Mouse (Mus musculus): ENCODE measurements around the gene H2-M10.6. TPM values are rescaled to one million over a fixed set of nuclear protein-coding genes. Genes with fewer than 3 reads are reported as not detected.

The H2-M10.6 gene
- polyA plus RNA-seq, 1 experiment from 2014 or later, result not detected

DNA sequence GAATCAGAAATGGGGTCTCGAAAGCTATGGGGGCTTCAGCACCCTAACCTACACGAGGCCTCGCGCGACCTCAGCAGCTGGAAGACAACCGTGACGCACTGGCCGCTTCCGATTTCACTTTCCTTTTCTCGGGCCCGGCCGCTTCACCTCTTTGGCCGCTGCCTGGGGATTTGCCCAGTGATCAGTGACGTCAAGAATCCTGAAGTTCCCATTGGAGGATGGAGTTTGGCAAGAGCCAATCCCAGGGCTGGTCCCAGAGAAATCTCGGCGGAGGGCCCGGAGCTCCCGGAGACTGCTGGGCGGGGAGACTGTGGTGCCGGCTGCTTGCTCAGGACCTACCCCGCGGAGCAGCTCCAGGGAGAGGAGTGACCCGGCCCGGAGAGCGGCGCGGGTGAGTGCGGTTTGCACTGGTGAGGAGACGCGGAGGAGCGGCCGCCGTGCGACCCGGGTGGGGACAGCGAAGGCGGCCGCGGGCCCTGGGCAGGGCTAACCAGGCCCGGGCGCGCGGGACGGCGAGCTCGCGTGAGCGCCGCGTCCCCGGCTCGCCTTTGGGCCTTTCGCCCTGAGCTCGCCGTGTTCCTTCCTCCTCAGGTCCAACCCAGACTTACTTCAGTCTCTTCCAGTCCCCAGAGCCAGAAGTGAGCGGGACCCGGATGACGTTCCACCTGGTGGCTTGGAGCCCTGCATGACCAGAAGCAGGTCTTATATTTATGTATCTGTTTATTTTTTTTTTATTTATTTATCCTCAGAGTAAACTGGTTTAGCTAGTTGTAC, 25.1 kb downstream of the H2-M10.6 start, which contains the start of gene Trim26:
Gene Trim26 (plus strand): TSS at position 261 of the 774 bp plus-strand sequence.
- H3K36me3 ChIP-seq (ENCODE audit: control insufficient read depth, insufficient read depth), result no peaks in the 10 kb centered on the region; the same call in 1 of the 2 replicates
- under 1% methylated on average over 54 of the region's 58 CpGs for WGBS
- no peaks in the 10 kb centered on the region for H3K9me3 ChIP-seq (replicated peaks; ENCODE audit: control insufficient read depth, low read length)
- H3K4me2 ChIP-seq (ENCODE audit: low read depth, low read length), result peak within 1 kb of the TSS; percentile 84
- peaks cover 14% of the 10 kb centered on the region for H3K4me1 ChIP-seq (ENCODE audit: control insufficient read depth, insufficient read depth, low read length)
- peak within 1 kb of the TSS; percentile 91 for H3K9ac ChIP-seq (ENCODE audit: low read length)
- no peaks in the 10 kb centered on the region for H3K27me3 ChIP-seq (ENCODE audit: control insufficient read depth, insufficient read depth, low read length)
- peak; percentile 99 for ATAC-seq (replicated peaks; ENCODE audit: extremely low read depth, insufficient read depth, low FRiP score)
- H3K4me3 ChIP-seq (ENCODE audit: low read length), result peak within 1 kb of the TSS; percentile 79
- peak within 1 kb of the TSS; percentile 95 for H3K27ac ChIP-seq (ENCODE audit: low read length)

DNA sequence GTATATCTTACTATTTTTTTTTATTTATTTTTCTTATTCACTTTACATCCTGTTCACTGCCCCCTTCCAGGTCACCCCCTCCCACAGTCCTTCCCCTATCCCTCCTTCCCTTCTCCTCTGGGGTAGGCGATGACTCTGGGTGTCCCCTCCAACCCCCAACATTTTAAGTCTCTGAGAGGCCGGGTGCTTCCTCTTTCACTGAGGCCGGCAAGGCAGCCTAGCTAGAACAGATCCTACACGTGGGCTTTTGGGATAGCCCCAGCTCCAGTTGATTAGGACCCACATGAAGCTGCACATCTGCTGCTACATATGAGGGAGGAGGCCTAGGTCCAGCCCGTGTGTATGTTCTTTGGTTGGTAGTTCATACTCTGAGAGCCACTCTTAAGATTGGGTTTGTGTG, 27.0 kb downstream of the H2-M10.6 start:
- no peak overlapping the region for H3K9ac ChIP-seq (ENCODE audit: low read length)
- H3K4me2 ChIP-seq (ENCODE audit: low read depth, low read length), result no peak overlapping the region
- WGBS, result 75% methylated on average over 5 of the region's 5 CpGs
- H3K4me1 ChIP-seq (ENCODE audit: control insufficient read depth, insufficient read depth, low read length), result peaks cover 18% of the 10 kb centered on the region
- H3K9me3 ChIP-seq (replicated peaks; ENCODE audit: control insufficient read depth, low read length), result no peaks in the 10 kb centered on the region
- ATAC-seq (replicated peaks; ENCODE audit: extremely low read depth, insufficient read depth, low FRiP score), result no peak
- no peaks in the 10 kb centered on the region; the same call in 1 of the 2 replicates for H3K36me3 ChIP-seq (ENCODE audit: control insufficient read depth, insufficient read depth)
- H3K27ac ChIP-seq (ENCODE audit: low read length), result no peak overlapping the region
- no peak overlapping the region for H3K4me3 ChIP-seq (ENCODE audit: low read length)
- H3K27me3 ChIP-seq (ENCODE audit: control insufficient read depth, insufficient read depth, low read length), result no peaks in the 10 kb centered on the region

- Histone ChIP-seq H3K9me3 (replicated peaks; ENCODE audit: control insufficient read depth, low read length) (no peaks in the 10 kb centered on the region), H3K36me3 (ENCODE audit: control insufficient read depth, insufficient read depth) (no peaks in the 10 kb centered on the region; the same call in 1 of the 2 replicates), H3K4me3 (ENCODE audit: low read length) (no peak overlapping the region), H3K27ac (ENCODE audit: low read length) (no peak overlapping the region), H3K4me1 (ENCODE audit: control insufficient read depth, insufficient read depth, low read length) (peaks cover 23% of the 10 kb centered on the region), H3K9ac (ENCODE audit: low read length) (no peak overlapping the region), H3K4me2 (ENCODE audit: low read depth, low read length) (no peak overlapping the region), H3K27me3 (ENCODE audit: control insufficient read depth, insufficient read depth, low read length) (no peaks in the 10 kb centered on the region)
- no peak for ATAC-seq (replicated peaks; ENCODE audit: extremely low read depth, insufficient read depth, low FRiP score)
- 65% methylated on average over 3 of the region's 3 CpGs for WGBS
These were observed 28.0 kb downstream of the H2-M10.6 start for GRCm38 (mm10) chr17:36839931-36840330.

DNA sequence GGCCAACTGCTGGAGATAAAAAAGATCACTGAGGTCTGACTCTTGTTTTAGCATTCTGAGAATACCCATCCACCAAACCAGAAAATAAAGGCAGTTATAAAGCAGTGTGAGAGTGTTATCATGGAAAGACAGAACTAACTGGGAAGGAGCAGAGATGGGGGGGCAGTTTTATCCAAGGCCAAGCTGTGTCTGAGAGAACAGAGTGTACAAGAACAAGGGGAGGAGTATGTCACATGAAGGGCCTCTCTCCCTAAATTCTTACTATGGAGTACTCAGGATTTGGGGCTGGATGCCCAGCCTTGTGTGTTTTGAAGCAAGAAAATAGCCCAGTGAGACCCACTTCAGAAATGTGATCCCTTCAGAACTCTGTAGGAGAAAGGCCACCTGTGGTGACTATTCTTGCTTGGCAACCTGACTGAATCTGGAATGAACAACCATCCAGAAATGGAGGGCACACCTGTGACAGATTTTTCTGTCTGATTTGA, 29.0 kb downstream of the H2-M10.6 start:
- no peak for ATAC-seq (replicated peaks; ENCODE audit: extremely low read depth, insufficient read depth, low FRiP score)
- H3K27me3 ChIP-seq (ENCODE audit: control insufficient read depth, insufficient read depth, low read length), result no peaks in the 10 kb centered on the region
- H3K4me2 ChIP-seq (ENCODE audit: low read depth, low read length), result no peak overlapping the region
- H3K4me3 ChIP-seq (ENCODE audit: low read length), result no peak overlapping the region
- no peaks in the 10 kb centered on the region for H3K9me3 ChIP-seq (replicated peaks; ENCODE audit: control insufficient read depth, low read length)
- no peak overlapping the region for H3K9ac ChIP-seq (ENCODE audit: low read length)
- H3K4me1 ChIP-seq (ENCODE audit: control insufficient read depth, insufficient read depth, low read length), result peaks cover 22% of the 10 kb centered on the region
- no peaks in the 10 kb centered on the region; the same call in 1 of the 2 replicates for H3K36me3 ChIP-seq (ENCODE audit: control insufficient read depth, insufficient read depth)
- H3K27ac ChIP-seq (ENCODE audit: low read length), result no peak overlapping the region

DNA sequence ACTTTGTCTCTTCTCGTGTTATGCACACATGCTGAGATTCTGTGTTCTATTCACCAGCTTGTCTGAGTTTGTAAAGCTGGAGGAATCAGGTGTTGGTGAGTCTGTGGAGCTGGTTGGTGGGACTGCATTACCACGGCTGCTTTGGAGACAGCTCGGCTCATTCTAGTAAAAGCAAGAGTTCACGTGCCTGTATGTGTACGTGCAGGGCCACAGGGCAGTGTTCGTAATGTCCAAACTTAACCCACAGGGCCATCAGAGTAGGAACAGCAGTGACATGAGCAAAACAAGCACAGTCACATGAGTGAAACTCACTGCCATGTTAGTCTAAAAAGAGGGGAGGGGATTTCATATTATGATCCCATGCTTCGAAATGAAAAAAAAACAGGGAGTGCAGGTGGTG, 31.7 kb downstream of the H2-M10.6 start:
- ATAC-seq (replicated peaks; ENCODE audit: extremely low read depth, insufficient read depth, low FRiP score), result no peak
- H3K4me2 ChIP-seq (ENCODE audit: low read depth, low read length), result no peak overlapping the region
- no peaks in the 10 kb centered on the region for H3K9me3 ChIP-seq (replicated peaks; ENCODE audit: control insufficient read depth, low read length)
- no peak overlapping the region for H3K27ac ChIP-seq (ENCODE audit: low read length)
- 72% methylated on average over 7 of the region's 7 CpGs for WGBS
- no peaks in the 10 kb centered on the region for H3K27me3 ChIP-seq (ENCODE audit: control insufficient read depth, insufficient read depth, low read length)
- H3K9ac ChIP-seq (ENCODE audit: low read length), result no peak overlapping the region
- H3K36me3 ChIP-seq (ENCODE audit: control insufficient read depth, insufficient read depth), result no peaks in the 10 kb centered on the region; the same call in 1 of the 2 replicates
- peaks cover 12% of the 10 kb centered on the region for H3K4me1 ChIP-seq (ENCODE audit: control insufficient read depth, insufficient read depth, low read length)
- H3K4me3 ChIP-seq (ENCODE audit: low read length), result no peak overlapping the region

- no peak overlapping the region for H3K4me3 ChIP-seq (ENCODE audit: low read length)
- H3K27me3 ChIP-seq (ENCODE audit: control insufficient read depth, insufficient read depth, low read length), result no peaks in the 10 kb centered on the region
- H3K36me3 ChIP-seq (ENCODE audit: control insufficient read depth, insufficient read depth), result no peaks in the 10 kb centered on the region; the same call in 1 of the 2 replicates
- no peak overlapping the region for H3K4me2 ChIP-seq (ENCODE audit: low read depth, low read length)
- no peak overlapping the region for H3K27ac ChIP-seq (ENCODE audit: low read length)
- no peaks in the 10 kb centered on the region for H3K9me3 ChIP-seq (replicated peaks; ENCODE audit: control insufficient read depth, low read length)
- H3K9ac ChIP-seq (ENCODE audit: low read length), result no peak overlapping the region
- no peak for ATAC-seq (replicated peaks; ENCODE audit: extremely low read depth, insufficient read depth, low FRiP score)
- H3K4me1 ChIP-seq (ENCODE audit: control insufficient read depth, insufficient read depth, low read length), result peaks cover 9% of the 10 kb centered on the region
These were observed 32.3 kb downstream of the H2-M10.6 start for GRCm38 (mm10) chr17:36844286-36844719.

- peaks cover 9% of the 10 kb centered on the region for H3K4me1 ChIP-seq (ENCODE audit: control insufficient read depth, insufficient read depth, low read length)
- WGBS, result 52% methylated on average over 1 of the region's 1 CpGs
- no peaks in the 10 kb centered on the region for H3K9me3 ChIP-seq (replicated peaks; ENCODE audit: control insufficient read depth, low read length)
- no peak overlapping the region for H3K4me3 ChIP-seq (ENCODE audit: low read length)
- ATAC-seq (replicated peaks; ENCODE audit: extremely low read depth, insufficient read depth, low FRiP score), result no peak
- no peak overlapping the region for H3K9ac ChIP-seq (ENCODE audit: low read length)
- no peaks in the 10 kb centered on the region for H3K27me3 ChIP-seq (ENCODE audit: control insufficient read depth, insufficient read depth, low read length)
- H3K27ac ChIP-seq (ENCODE audit: low read length), result no peak overlapping the region
- no peak overlapping the region for H3K4me2 ChIP-seq (ENCODE audit: low read depth, low read length)
- no peaks in the 10 kb centered on the region for H3K36me3 ChIP-seq (ENCODE audit: control insufficient read depth, insufficient read depth)
These were observed 32.8 kb downstream of the H2-M10.6 start for GRCm38 (mm10) chr17:36844725-36845124.

- no peaks in the 10 kb centered on the region for H3K9me3 ChIP-seq (replicated peaks; ENCODE audit: control insufficient read depth, low read length)
- H3K4me1 ChIP-seq (ENCODE audit: control insufficient read depth, insufficient read depth, low read length), result peaks cover 6% of the 10 kb centered on the region
- H3K36me3 ChIP-seq (ENCODE audit: control insufficient read depth, insufficient read depth), result peaks cover 10% of the 10 kb centered on the region; the same call in 1 of the 2 replicates
- no peak overlapping the region for H3K9ac ChIP-seq (ENCODE audit: low read length)
- H3K27me3 ChIP-seq (ENCODE audit: control insufficient read depth, insufficient read depth, low read length), result no peaks in the 10 kb centered on the region
- H3K4me3 ChIP-seq (ENCODE audit: low read length), result no peak overlapping the region
- no peak overlapping the region for H3K27ac ChIP-seq (ENCODE audit: low read length)
- WGBS, result 81% methylated on average over 5 of the region's 5 CpGs
- no peak overlapping the region for H3K4me2 ChIP-seq (ENCODE audit: low read depth, low read length)
- no peak for ATAC-seq (replicated peaks; ENCODE audit: extremely low read depth, insufficient read depth, low FRiP score)
These were observed 36.9 kb downstream of the H2-M10.6 start for GRCm38 (mm10) chr17:36848911-36849310.

GRCm38 (mm10) chr17:36849992-36850391, 38.0 kb downstream of the H2-M10.6 start:
- no peak for ATAC-seq (replicated peaks; ENCODE audit: extremely low read depth, insufficient read depth, low FRiP score)
- 86% methylated on average over 2 of the region's 2 CpGs for WGBS
- peaks cover 15% of the 10 kb centered on the region; the same call in 1 of the 2 replicates for H3K36me3 ChIP-seq (ENCODE audit: control insufficient read depth, insufficient read depth)
- no peak overlapping the region for H3K4me3 ChIP-seq (ENCODE audit: low read length)
- no peak overlapping the region for H3K27ac ChIP-seq (ENCODE audit: low read length)
- no peaks in the 10 kb centered on the region for H3K9me3 ChIP-seq (replicated peaks; ENCODE audit: control insufficient read depth, low read length)
- no peaks in the 10 kb centered on the region for H3K27me3 ChIP-seq (ENCODE audit: control insufficient read depth, insufficient read depth, low read length)
- no peaks in the 10 kb centered on the region; the same call in 1 of the 2 replicates for H3K4me1 ChIP-seq (ENCODE audit: control insufficient read depth, insufficient read depth, low read length)
- no peak overlapping the region for H3K9ac ChIP-seq (ENCODE audit: low read length)
- H3K4me2 ChIP-seq (ENCODE audit: low read depth, low read length), result no peak overlapping the region
